Mouse (Mus musculus) right cerebral cortex, postnatal 10 days (tissue): ENCODE results near the gene Sh3tc1.

Source experiments
- DNase-seq, 2 experiments: peaks; one replicate each; pipeline ENCODE4 v3.0.0; 2021; ENCODE audit warnings: low spot score in 2 of 2

Sh3tc1 gene

DNA sequence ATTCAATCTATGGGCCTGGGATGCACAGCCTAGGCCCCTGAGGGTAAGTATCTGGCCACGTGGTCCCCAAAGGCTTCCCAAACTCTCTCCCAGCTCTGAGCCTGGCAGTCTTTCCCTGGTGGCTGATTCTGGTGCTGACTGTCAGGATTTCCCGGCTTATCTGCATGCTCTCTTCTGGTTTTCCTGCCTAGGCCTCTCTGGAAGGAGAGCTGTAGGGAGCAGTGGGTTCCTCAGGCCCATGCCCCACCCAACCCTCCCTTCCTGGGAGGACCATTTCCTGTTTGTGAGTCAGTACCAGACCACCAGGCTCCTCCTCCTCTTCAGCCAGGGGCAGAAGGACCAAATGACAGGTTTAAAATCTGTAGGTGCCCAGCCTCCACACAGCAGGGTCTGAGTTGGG lies 17.1 kb downstream of the Sh3tc1 start:
- DNase-seq, result no peak

DNA sequence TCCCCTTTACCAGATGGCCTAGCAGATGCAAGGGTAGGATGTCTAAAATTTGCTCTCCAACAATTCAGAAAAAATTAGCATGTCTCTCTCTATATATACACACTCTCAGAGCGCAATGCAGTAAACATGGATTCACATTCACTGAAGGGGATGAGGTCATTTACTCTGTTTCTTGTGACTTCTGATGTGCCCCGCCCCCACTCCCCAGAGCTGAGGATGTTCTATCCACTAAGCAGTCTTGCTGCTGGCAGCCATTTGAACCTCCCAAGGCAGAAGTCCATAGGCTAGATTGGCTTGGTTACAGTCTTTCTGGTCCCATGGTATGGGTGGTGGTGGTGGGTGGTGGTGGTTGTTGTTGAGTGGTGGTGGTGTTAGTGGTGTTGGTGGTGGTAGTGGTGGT lies 17.9 kb downstream of the Sh3tc1 start:
- no peak for DNase-seq

DNA sequence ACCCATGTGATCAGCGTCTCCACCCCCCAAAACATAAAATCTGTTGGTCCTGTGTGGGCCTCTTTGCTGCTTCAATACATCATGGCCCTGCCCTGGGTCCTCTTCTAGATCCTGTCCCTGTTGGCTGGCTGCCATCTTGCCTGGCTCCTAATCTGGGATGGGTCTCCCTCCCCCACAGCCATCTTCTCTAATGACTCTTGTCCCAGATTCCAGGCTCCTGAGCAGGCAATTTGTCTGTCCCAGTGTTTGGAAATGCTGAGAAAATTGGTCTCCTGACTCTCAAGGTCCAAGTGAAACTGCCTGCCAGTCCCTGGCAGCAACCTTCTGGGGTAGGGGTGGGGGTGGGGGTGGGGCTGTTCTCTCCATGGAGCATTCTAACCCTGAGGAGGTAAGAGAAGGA lies 19.9 kb downstream of the Sh3tc1 start:
- DNase-seq, result peak in 1 of 2 experiments; percentile 37

DNA sequence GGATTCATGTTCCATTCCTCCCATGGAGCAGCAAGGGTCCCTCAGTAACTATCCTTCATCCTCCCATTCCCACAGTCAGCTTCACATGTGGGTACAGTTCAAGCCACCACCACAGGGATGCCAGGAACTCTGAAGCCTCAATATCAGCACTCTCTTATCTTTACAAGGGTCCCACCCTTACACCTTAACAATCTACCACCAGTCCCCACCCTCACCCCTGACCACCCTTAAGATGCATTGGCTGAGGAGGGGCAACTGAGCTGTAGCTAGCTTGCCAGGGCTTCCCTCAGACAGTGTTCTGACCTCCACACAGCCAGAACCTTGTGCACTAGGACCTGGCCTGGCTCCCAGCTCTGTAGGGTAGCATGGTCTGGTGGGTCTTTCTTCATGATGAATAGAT lies 20.4 kb downstream of the Sh3tc1 start:
- no peak for DNase-seq

DNA sequence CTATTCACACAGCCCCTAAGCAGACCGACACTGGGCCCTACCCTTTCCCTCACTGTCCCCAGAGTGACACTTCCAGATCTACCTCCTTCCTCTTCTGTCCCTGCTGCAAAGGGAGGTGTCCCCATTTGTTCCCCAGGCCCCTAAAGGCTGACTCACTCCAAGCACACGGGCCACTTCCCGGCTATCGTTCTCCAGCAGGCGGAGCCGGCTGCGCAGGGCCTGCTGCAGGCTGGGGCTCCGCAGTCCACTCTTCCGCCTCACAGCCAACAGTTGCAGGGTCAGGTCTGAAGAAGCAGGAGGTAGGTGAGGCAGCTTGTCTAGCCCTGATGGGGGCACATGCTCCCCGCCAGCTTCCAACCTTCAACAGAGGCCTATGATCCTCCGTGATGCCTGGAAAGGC lies 21.0 kb downstream of the Sh3tc1 start:
- DNase-seq, result no peak

DNA sequence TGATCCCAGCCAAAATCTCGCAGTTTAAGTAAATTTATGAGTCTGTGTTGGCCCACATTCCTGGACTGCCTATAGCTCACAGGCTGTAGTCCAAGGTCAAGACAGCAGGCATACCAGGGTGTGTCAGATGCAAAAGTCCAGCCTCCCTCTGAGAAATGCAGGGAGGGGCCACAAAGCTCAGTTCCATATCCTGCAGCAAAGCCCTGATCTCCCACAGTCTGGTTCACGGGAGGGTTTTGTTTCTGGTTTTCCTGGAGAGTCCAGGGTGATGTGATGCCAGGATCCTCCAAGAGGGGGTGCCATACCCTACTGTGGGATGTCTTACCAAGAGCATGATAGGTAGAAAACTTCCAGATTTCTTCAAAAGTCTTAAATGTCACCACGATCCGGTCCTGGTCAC lies 21.8 kb downstream of the Sh3tc1 start:
- DNase-seq, result peak in 1 of 2 experiments; percentile 45

DNA sequence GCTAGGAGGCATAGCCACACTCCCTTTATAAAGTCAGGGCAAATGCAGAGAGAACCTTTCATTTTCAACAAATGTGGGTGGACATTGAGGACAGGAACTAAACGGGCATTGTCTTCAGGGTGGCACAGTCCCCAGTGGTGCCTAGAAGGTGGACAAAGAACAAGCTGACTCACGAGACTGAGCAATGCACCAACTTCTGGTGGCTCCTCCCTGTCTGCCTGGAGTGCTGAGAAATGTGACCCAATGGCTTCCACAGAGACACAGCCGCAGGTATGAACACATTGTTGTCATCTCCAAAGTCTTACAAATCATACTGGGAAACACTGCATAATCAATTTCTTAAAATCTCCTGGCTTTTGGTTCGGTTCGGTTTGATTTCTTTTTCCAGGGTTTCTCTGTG lies 22.3 kb downstream of the Sh3tc1 start:
- no peak for DNase-seq

DNA sequence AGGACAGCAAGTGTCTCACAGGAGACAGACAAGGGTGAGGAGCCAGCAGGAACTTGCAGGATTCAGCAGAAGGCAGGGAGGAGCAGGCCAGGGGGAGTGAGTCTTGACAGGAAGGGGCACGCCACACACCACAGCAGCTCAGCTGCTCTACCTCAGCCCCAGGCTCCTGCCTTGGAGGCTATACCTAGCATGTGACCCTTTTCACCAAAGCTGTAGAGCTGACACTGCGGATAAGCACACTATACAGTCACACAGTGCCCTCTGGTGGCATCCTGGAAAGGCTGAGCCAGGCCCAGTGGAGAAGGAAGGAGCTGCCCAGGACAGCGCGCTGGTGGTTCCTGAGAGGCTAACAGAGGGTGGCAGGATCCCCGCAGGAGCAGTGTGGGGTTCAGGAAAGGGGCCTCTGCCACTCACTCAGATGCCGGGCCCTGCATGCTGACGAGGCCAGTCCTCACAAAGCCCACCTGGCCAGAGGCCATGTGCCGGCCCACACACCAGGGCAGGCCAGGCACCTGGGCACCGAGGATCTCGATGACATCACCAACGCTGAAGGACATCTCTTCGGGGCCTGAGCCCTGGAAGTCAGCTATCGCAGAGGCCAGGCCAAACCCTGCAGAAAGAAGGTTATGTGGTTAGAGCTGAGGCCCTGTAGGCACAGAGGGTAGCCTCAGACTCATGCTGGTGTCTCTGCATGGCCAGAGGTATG lies 26.0 kb downstream of the Sh3tc1 start:
- DNase-seq, result peak; percentile 79 to 85

DNA sequence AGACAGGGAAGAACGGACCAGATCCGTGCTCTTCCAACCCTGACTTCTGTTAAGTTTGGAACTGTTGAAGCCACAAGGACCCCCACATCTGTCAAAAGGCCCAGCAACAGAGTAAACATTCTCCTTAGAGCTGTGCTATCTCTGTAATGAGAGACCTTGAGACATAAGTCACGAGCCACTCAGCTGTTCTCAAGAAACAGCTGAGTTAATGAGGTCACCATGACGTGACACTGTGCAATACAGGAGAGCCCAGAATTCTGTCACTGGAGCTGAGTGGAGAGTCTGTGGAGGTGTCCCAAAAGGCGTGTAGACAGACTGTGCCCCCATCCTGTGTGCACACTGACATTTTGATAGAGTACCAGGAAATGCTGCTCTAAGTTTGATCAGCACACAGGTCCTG lies 27.3 kb downstream of the Sh3tc1 start:
- no peak for DNase-seq

DNA sequence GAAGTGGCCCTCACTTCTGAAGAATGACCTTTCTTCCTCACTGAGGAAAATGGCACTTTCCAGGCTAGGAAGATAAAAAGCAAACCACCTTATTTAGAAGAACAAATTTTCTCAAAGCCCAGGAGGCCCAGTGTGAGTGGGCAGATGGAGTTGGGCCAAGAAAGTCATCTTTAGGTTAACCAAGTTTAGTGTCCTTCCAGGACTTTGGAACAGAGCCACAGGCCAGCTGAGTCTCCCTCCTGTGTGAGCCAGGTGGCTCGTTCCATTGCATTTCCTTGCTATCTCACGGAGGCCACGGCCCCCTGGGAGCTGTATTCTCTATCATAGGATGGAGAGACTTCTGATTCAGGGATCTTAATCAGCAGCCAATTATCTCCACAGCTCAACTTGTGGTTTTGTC lies 28.9 kb downstream of the Sh3tc1 start:
- DNase-seq, result no peak

DNA sequence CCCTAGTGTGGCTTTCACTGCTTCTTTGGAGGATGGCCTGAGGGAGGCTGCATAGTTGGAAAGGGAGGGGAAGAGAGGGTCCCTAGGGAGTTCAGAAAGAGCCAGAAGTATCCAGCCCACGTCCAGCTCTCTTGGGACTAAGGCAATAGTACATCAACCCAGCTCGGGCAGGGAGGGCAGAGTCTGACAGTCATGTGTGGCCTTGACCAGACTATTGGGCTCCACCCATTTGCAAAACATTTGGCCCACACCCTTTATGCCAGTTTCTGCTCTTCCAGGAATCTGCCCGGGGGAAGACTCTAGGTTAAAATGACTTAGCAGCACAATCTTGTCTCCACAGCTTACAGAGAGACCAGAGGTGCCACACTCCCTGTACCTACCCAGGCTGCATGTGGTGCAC lies 29.3 kb downstream of the Sh3tc1 start:
- no peak for DNase-seq

DNA sequence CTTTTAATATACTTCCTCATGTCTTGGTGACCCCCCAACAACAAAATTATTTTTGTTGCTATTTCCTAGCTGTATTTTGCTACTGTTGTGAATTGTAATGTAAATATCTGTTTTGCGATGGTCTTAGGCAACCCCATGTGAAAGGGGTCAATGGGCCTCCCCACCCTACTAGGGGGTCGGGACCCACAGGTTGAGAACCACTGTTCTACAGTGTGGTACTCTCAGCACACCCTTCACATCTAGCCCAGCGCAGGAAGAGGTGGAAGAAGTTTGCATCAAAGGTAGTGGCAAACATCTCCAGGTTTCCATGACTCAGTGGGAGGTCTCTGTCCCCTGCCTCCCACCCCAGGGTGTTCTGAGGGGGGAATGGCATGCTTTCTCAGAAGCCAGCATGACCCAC lies 34.4 kb downstream of the Sh3tc1 start:
- DNase-seq, result no peak

DNA sequence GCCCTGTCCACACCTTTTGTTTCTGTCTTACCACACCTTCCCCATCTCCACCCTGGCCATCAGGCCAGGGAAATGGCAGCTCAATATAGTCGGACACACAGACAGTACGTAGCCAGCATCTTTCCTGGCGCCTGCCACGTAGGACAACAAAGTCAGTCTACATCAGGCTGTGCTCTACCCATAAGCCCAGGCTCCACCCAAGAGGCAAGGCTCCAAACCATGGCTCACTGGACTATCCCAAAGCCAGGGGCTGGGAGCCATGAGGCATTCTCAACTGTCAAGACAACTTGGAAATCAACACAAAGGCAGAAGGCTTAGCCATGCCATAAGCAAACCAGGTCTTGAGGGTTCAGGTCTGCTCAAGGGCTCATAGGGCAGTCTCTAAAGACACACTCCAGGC lies 36.0 kb downstream of the Sh3tc1 start:
- DNase-seq, result no peak

DNA sequence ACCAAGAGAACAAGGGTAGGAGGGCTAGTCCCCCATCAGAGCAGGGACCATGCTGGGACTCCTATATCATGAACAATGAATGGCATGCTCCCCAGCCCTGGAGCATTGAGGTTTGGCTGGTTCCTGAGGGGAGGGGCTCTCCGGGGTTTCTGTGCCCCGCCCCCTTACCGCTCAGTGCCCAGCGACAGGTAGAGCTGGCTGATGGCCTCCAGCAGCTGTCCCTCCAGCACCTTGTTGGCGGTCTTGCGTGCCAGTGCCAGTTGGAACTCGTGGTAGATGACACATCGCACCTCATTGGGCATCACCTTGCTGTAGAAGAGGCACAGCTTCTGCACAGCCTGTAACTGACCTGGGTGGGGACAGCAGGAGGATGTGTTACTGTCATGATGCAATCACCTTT lies 36.6 kb downstream of the Sh3tc1 start:
- no peak for DNase-seq

DNA sequence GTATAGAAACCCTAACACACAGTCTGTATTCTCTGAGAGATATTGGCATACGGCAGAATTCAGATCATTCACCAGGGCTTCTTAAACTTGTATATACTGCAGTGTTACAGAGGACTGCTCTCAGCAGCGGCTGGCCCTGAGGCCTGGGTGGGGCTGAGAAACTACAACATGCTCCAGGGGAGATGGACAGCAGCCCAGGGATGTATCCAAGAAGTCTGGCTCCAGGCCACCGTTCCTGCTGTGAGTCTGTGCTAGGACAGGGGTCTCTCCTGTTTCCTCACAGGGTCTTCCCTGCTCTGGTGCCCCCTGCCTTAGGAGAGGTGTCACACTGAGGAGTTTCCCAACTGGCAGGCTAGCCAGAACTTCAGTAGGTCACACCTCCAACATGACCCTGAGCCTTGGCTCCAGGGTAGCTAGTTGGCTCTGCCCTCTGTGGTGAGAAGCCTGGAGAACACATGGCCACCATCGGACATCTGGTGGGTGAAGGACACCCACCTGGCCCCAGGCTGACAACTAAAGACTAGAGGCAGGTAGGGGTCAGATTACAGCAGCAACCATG lies 37.1 kb downstream of the Sh3tc1 start:
- DNase-seq, result no peak

DNA sequence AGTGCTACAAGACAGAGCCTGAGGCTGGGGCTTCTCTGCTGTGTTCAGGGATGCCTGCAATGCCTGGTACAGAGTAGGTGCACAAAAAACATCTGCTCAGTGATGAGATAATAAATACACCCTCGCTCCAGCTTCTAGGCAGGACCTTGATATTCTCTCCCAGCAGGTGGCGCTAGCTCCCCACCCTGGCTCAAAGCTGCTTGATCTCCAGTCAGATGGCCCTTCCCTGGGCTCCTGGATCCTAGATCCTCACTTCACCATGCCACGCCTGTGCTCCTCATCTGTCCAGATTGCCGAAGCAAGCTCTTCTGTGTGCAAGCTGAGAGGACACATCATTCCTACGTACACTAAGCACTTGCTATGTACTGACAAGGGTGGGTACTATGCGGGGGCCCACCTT lies 38.7 kb downstream of the Sh3tc1 start:
- DNase-seq, result peak; percentile 46 to 73

DNA sequence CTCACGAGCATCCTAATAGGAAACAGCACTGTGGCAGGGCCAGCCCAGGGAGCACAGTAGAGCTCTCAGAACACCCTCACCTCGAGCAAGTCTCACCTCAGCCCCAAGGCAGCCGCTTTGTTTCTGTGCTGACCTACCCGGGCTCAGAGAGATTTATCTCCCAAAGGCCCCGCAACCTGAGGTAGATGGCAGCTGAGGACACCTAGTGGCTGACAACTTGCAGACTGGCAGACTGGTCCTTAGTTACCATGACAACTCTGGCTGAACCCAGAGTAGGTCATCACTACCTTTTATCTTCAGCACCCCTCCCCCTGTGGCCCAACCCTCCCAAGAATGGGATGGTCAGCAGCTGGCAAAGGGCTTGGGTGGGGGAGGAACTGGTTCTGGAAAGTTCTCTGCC lies 44.0 kb downstream of the Sh3tc1 start:
- peak in 1 of 2 experiments; percentile 33 for DNase-seq

DNA sequence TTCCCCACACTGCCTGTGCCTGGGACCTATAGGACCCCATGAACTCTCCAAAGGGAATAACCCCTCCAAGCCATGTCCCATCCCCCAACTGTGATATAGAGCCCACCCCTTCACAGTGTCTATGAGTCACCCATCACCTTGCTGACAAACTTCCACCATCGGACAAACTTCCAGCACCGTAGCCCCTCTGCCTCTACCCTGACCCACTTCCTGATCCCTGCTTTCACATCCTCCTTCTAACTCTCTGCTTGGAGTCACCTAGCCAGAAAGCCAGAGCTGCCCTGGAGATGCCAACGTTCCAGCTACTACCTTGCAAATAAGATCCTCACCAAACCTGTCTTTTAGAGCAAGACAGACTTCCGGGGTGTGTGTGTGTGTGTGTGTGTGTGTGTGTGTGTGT lies 46.1 kb downstream of the Sh3tc1 start:
- DNase-seq, result no peak

DNA sequence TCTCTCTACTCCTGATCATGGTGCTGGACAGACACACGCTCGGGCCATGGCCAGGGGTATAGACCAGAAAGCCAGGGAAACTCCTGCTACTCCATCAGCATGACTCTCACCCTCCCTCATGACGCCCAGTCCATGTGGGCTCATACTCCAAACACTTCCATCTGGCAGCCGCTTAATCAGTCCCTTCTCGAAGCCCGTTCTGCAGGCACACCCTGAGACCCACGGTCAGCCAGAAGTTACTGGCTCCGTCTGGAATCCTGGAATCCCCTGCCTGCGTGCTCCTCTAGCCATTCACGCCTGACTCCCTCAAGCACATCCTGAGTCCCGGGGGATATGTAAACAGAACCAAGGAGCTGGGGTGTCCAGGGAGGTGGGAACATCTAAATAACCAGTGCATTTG lies 48.5 kb downstream of the Sh3tc1 start:
- no peak for DNase-seq

DNA sequence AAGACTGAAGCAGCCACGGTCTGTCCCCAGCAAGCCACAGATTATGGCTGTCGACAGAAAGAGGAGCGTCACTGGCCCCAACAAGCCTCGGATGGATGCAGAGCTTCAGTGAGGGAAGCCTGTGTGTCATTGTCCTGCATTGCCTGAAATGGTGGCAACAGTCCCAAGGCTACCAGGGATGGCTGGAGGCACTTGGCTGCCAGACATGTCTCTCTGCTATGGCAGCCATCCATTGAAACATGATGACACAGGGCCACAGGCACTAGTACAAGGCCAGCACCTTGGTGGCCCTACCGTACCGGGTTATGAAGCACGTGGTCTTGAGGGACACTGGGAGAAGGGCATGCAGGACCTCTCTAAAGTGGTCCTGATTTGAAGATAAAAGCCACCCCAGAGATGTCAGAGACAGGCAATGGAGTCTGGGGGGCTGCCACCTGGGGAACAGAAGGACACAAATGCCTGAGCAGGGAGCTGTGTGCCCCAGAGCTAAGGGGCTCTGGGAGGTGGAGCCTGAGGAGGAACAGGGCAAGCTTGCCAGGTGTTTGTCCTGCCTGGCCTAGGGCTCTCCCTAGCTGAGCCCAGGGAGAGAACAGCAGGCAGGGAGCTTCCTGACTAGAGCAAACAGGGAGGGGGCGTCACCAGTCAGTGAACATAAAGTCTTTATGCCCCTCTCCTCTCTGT lies 49.2 kb downstream of the Sh3tc1 start:
- DNase-seq, result no peak

DNA sequence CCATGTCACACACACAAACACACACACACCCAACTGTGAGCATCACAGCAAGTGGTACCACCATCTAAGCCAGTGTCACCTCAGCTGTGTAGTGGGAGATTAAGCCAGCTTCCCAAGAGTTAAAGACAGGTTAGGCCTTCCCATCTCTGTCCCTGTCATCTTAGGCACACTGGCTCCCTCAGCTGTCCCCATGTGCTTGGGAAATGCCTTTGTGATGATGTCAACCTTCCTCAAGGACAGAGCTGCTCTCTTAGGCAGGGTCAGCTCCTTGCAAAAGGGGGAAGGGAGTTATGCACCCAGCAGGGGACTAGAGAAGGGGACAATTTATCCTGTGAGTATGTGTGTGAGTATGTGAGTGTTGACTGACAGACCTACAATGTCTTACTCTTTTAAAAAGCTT lies 50.4 kb downstream of the Sh3tc1 start:
- DNase-seq, result no peak

DNA sequence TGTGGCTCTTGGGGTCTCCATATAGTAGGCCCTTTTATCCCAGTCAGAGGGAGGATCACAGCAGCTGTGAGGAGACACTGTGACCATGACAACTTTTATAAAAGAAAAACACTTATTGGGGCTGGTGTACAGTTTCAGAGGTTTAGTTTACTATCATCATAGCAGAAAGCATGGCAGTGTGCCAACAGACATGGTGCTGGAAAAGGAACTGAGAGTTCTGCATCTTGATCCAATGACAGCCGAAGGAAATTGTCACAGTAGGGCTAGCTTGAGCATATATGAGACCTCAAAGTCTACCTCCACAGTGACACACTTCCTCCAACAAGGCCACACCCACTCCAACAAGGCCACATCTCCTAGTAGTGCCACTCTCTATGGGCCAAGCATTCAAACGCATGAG lies 50.9 kb downstream of the Sh3tc1 start:
- no peak for DNase-seq

DNA sequence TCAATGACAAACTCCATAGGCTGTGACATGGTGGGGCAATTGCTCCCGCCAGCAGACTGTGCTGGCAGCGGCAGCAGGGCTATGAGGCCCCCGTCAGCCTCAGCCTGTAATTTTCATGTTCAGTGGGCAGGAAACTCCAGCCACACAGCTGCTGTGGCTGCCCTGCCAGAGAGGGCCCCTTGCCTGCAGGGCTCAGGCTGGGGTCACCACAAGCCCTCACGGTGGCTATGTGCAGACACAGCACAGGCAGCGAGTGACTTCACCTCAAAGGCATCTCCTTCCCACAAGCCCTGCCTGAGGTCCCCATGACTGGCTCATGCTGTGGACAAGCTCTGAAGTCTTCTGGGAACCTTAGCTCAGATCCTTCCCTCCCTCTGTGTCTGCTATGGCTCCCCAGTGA lies 52.7 kb downstream of the Sh3tc1 start:
- no peak for DNase-seq
